Mouse (Mus musculus) layer of hippocampus, adult 2 months (tissue): ENCODE data around the gene Slc12a8. TPM values are rescaled to one million over a fixed set of nuclear protein-coding genes. Genes with fewer than 3 reads are reported as not detected.

ENCODE experiments used
- DNase-seq, 2 experiments: peaks; one replicate each; pipeline ENCODE4 v3.0.0; 2022; ENCODE audit warnings: low spot score in 2 of 2
- H3K27ac ChIP-seq: fragments of 200-600 bp; 2 replicates; pipeline ENCODE4 v1.8.1; 2022
- H3K4me3 ChIP-seq: fragments of 200-600 bp; 2 replicates; pipeline ENCODE4 v1.8.1; 2022; ENCODE audit warnings: mild to moderate bottlenecking
- CTCF ChIP-seq: fragments of 200-600 bp; conservative IDR thresholded peaks from 2 replicates; pipeline ENCODE4 v1.8.1; 2022; ENCODE audit warnings: antibody characterized with exemption, mild to moderate bottlenecking, moderate library complexity
- total RNA-seq, 2 experiments: library from RNA; stranded (reverse); gene quantifications; 2 replicates each; pipeline ENCODE4 v1.2.3; 2021

The Slc12a8 gene
- total RNA-seq, 2 experiments from 2014 or later, result 0.64 to 0.71 TPM

DNA sequence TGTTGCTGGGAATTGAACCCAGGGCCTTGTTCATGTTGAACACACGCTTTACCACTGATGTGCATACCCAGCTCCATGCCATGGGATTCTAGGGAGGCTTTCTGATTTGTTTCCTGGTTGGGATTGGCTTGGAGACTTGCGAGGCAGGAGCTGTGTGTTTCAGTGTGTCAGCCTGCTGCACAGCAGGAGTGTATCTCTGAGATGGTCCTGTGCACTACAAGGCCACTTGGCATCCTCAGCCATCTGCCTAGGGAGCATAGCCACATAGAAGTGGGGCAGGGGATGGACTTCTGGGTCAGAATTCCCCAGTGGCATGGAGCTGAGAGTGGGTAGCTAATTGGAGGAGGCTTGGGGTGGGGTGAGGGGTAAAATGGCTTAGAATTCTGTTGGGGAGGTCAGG lies 63.2 kb downstream of the Slc12a8 start:
- no peak for TF ChIP-seq CTCF
- Histone ChIP-seq H3K27ac (no peak overlapping the region), H3K4me3 (no peak overlapping the region)

GRCm38 (mm10) chr16:33580736-33581241 lies 63.7 kb downstream of the Slc12a8 start:
- no peak for DNase-seq
- peak overlapping the region; percentile 32; the same call in 1 of the 2 replicates for H3K27ac ChIP-seq
- no peak overlapping the region for H3K4me3 ChIP-seq
- no peak for TF ChIP-seq CTCF

More for the DNA sequence above, 63.2 kb downstream of the Slc12a8 start:
- no peak for DNase-seq

DNA sequence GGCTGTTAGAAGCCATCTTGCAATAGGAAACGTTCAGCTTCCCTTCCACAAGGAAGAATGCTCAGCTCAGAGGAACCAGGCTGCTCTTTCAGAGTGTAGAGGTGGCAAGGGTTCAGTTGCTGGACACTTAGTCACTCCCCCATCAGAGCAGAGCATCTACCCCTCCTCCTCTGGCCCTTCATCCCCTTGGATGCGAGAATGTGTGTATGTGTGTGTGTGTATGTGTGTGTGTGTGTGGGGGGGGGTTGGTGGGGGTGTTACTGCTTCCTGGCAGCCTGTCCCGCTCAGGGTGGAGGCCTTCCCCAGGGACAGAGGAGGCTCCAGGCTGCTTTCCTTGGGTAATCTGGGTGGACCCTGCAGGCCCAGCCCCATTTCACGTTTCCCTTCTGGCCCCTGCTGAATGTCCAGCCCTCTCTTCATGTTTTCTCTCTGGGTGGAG lies 64.6 kb downstream of the Slc12a8 start:
- TF ChIP-seq CTCF, result no peak
- no peak for DNase-seq
- H3K27ac ChIP-seq, result peak overlapping the region; percentile 32; the same call in 1 of the 2 replicates
- H3K4me3 ChIP-seq, result no peak overlapping the region

DNA sequence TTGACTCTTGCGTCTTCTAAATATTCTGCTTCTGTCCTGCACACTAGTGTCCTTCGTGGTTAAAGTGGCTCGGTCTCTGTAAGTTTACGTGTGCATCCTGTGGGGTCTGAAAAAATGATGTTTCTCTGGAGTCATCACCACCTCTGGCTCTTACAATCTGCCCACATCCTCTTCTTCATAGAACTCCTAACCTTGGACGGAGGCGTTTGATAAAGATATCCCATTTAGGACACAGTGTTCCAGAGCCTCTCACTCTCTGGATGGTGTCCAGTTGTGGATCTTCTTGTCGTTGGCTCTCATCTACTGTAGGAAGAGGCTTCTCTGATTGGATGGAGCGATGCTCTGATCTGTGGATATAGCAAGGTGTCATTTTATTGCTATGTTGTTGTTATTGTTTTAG lies 65.4 kb downstream of the Slc12a8 start:
- DNase-seq, result no peak
- no peak overlapping the region for H3K4me3 ChIP-seq
- H3K27ac ChIP-seq, result 0 out of 2 replicates have a peak overlapping the region, but pooled peaks have one; percentile 1
- no peak for TF ChIP-seq CTCF

GRCm38 (mm10) chr16:33583333-33583732 lies 66.2 kb downstream of the Slc12a8 start:
- TF ChIP-seq CTCF, result no peak
- DNase-seq, result no peak
- peak overlapping the region; percentile 57; the same call in 1 of the 2 replicates for H3K27ac ChIP-seq
- H3K4me3 ChIP-seq, result no peak overlapping the region

- TF ChIP-seq CTCF, result 0 out of 2 replicates have a peak, but pooled peaks have one; percentile 6
- Histone ChIP-seq H3K27ac (peak overlapping the region; percentile 57), H3K4me3 (0 out of 2 replicates have a peak overlapping the region, but pooled peaks have one; percentile 4)
- DNase-seq, result no peak
Measured at GRCm38 (mm10) chr16:33583881-33584454, 66.8 kb downstream of the Slc12a8 start.

DNA sequence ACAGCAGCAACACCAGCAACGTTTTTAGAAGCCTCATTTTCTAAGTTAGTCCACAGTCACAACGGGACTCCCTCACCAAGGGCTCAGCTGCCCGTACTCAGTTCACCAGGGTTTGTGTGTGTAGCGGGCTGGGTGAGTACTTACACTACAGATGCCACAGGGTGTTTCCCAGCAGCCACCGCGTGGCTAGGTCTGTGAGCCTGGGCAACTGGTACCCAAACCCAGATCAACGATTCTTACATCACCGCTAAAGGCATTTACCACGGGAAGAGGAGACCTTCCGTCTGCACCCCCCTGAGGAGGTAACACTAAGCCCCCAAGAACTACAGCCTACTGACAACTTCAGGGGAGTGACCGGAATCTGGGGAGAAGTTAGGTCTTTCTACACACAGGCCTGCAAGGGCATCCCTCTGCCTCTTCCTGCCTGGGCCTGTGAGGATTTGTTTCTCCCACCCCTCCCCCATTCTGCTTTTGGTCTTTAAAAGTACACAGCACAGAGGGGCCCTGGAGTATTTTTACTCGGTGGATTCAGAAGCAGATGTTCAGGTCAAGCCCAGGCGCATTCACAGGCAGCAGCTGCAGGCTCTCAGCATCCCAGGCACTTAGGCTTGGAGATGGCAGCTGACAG lies 67.4 kb downstream of the Slc12a8 start:
- no peak for DNase-seq
- Histone ChIP-seq H3K4me3 (no peak overlapping the region), H3K27ac (peak overlapping the region; percentile 57)
- TF ChIP-seq CTCF, result no peak

DNA sequence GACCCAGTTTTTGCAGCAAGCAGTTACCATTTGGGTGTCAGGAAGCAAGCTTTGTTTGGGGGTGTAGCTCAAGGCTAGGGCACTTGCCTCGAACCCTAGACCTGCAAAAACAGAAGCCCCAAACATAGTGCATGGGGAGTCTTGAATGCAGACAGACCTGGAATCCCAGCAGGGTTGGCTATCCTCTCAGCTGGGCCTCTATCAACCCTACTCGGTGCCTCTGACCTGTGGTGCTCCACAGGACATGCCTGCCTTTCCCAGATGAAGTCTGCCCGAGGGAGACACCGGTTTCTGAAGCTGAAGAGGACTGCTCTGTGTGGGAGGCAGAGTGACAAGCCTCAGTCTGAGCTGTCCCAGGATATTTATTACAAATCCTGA lies 67.9 kb downstream of the Slc12a8 start:
- Histone ChIP-seq H3K4me3 (no peak overlapping the region), H3K27ac (peak overlapping the region; percentile 57; the same call in 1 of the 2 replicates)
- no peak for TF ChIP-seq CTCF
- no peak for DNase-seq

DNA sequence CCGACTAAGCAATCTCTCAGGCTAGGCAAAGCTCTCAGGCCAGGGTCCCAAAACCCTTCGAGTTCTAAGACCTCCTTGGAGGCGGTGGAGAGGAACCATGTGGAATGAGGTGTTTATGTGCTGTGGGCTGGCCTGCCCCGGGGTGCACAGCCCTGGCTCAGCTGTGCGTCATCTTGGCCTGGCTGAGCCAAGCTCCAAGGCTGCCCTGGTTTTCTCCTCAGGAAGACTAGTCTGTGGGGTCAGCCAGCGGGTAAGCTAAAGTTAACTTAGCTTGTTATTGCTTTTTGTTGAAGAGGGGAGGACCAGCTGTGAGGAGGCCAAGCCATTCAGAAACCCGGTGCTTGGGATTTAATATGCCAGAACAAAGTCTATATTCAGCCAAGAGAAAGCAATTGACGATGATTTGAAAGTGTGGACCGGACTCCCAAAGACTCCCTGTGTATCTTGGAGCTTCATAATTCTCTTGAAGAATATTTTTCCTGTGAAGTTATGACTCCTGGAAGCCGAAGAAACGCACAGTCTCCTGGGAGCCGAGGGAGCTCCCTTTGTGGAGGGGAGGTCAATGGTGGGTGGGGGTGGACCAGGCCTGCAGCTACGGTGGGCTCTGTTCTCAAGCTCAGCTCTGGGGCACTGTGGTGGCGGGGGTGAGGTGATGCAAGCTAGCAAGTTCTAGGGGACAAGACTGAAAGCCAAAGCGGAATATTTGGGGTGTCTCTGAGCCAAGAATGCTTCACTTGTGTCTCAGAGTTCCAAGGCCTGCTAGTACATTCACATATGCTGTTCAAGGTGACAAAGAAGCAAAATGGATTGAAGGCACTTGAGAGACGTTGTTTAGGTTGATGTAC lies 70.4 kb downstream of the Slc12a8 start:
- no peak for TF ChIP-seq CTCF
- no peak for DNase-seq
- H3K4me3 ChIP-seq, result no peak overlapping the region
- H3K27ac ChIP-seq, result no peak overlapping the region

- H3K4me3 ChIP-seq, result no peak overlapping the region
- TF ChIP-seq CTCF, result no peak
- H3K27ac ChIP-seq, result no peak overlapping the region
- no peak for DNase-seq
Measured at GRCm38 (mm10) chr16:33588845-33589244, 71.7 kb downstream of the Slc12a8 start.

GRCm38 (mm10) chr16:33590438-33590837 lies 73.3 kb downstream of the Slc12a8 start:
- Histone ChIP-seq H3K27ac (no peak overlapping the region), H3K4me3 (no peak overlapping the region)
- TF ChIP-seq CTCF, result no peak
- DNase-seq, result no peak

- DNase-seq, result no peak
- TF ChIP-seq CTCF, result no peak
- no peak overlapping the region for H3K27ac ChIP-seq
- no peak overlapping the region for H3K4me3 ChIP-seq
Measured at GRCm38 (mm10) chr16:33591390-33592067, 74.4 kb downstream of the Slc12a8 start.
